Mouse (Mus musculus) urinary bladder, postnatal 0 days (tissue): ENCODE measurements around the gene Nedd9. TPM values are rescaled to one million over a fixed set of nuclear protein-coding genes. Genes with fewer than 3 reads are reported as not detected.

Experiments used
- polyA plus RNA-seq: library from polyadenylated mRNA; unstranded; fragments of >200 nt; fragmentation: Nextera tagmentation; extraction: Ambion mirVana; gene quantifications from 2 replicates; pipeline ENCODE4 v1.2.1, GENCODE M21; 2015

Nedd9 gene
- 15.9 and 16.9 TPM in 2 replicates for polyA plus RNA-seq

GRCm38 (mm10) chr13:41486606-41487408 lies at the start of gene Nedd9:
Nedd9 (minus strand) TSS chr13:41487362.

GRCm38 (mm10) chr13:41273927-41274650 lies 213.1 kb downstream of the Nedd9 start, which contains the start of gene Gm17364:
Gm17364 (minus strand) TSS chr13:41273977.

Other genes starting within 250 kb of the Nedd9 start
- 7.1 and 7.7 TPM in 2 replicates for gene Smim13, start 237.5 kb downstream of the Nedd9 start, polyA plus RNA-seq
- gene Gm17364, start 213.4 kb downstream of the Nedd9 start, polyA plus RNA-seq, result not detected in 2 replicates
- gene Tmem170b, start 118.5 kb upstream of the Nedd9 start, polyA plus RNA-seq, result 5.6 and 5.7 TPM in 2 replicates